Mouse (Mus musculus) liver, embryonic 15.5 days (tissue): ENCODE measurements around the gene Hoxd9. TPM values are rescaled to one million over a fixed set of nuclear protein-coding genes. Genes with fewer than 3 reads are reported as not detected.

Experiments
- ATAC-seq: fragments of 200-750 bp; cut with Nextera tagmentation; 2 replicates; pipeline ENCODE4 v1.8.0; 2017; ENCODE audit warnings: moderate number of reproducible peaks, mild to moderate bottlenecking, moderate library complexity; ENCODE audit not compliant: insufficient read depth
- H3K27ac ChIP-seq: fragments of 300-500 bp; sonication (generic); replicated peaks from 2 replicates; pipeline ENCODE4 v1.5.1; 2015; ENCODE audit warnings: mild to moderate bottlenecking, inconsistent platforms
- H3K27me3 ChIP-seq: fragments of 300-500 bp; sonication (generic); 2 replicates; pipeline ENCODE4 v1.6.1; 2015; ENCODE audit warnings: mild to moderate bottlenecking, inconsistent platforms
- H3K36me3 ChIP-seq: fragments of 300-500 bp; sonication (generic); replicated peaks from 2 replicates; pipeline ENCODE4 v1.6.1; 2015; ENCODE audit warnings: moderate library complexity, mild to moderate bottlenecking, inconsistent platforms
- H3K4me1 ChIP-seq: fragments of 300-500 bp; sonication (generic); replicated peaks from 2 replicates; pipeline ENCODE4 v1.6.1; 2015; ENCODE audit warnings: inconsistent platforms
- H3K4me2 ChIP-seq: fragments of 300-500 bp; sonication (generic); 2 replicates; pipeline ENCODE4 v1.6.1; 2015; ENCODE audit warnings: moderate library complexity, mild to moderate bottlenecking, inconsistent platforms
- H3K4me3 ChIP-seq: fragments of 300-500 bp; sonication (generic); replicated peaks from 2 replicates; pipeline ENCODE4 v1.5.1; 2015; ENCODE audit warnings: mild to moderate bottlenecking, inconsistent platforms
- H3K9ac ChIP-seq: fragments of 300-500 bp; sonication (generic); 2 replicates; pipeline ENCODE4 v1.6.1; 2015; ENCODE audit warnings: moderate library complexity, mild to moderate bottlenecking, inconsistent platforms
- H3K9me3 ChIP-seq: fragments of 300-500 bp; sonication (generic); replicated peaks from 2 replicates; pipeline ENCODE4 v1.6.1; 2016; ENCODE audit warnings: inconsistent platforms
- WGBS: fragments of 180-500 bp; shearing (Covaris S2); methylation state at CpG from one replicate; pipeline ENCODE4 v1.1.7; 2015; ENCODE audit warnings: mixed read lengths; ENCODE audit not compliant: insufficient replicate concordance; 5-methylcytosine and 5-hydroxymethylcytosine counted together
- polyA plus RNA-seq: library from polyadenylated mRNA; unstranded; fragments of >200 nt; fragmentation: Nextera tagmentation; extraction: Ambion mirVana; gene quantifications from 2 replicates; pipeline ENCODE4 v1.2.1, GENCODE M21; 2015

The Hoxd9 gene
- polyA plus RNA-seq, 1 experiment from 2014 or later = not detected

GRCm38 (mm10) chr2:74669650-74670235, 27.8 kb upstream of the Hoxd9 start:
- no peak for ATAC-seq
- Histone ChIP-seq H3K4me2 (no peak overlapping the region), H3K4me1 (no peaks in the 10 kb centered on the region; the same call in 1 of the 2 replicates), H3K9ac (no peak overlapping the region), H3K27me3 (peaks cover 99% of the 10 kb centered on the region), H3K4me3 (no peak overlapping the region), H3K27ac (no peak overlapping the region), H3K9me3 (no peaks in the 10 kb centered on the region), H3K36me3 (no peaks in the 10 kb centered on the region)
- WGBS = 3% methylated on average over 14 of the region's 14 CpGs

GRCm38 (mm10) chr2:74670632-74671188, 26.8 kb upstream of the Hoxd9 start:
- Histone ChIP-seq H3K4me1 (no peaks in the 10 kb centered on the region; the same call in 1 of the 2 replicates), H3K9ac (no peak overlapping the region), H3K4me3 (no peak overlapping the region), H3K27me3 (peaks cover 99% of the 10 kb centered on the region), H3K36me3 (no peaks in the 10 kb centered on the region), H3K4me2 (no peak overlapping the region), H3K27ac (no peak overlapping the region), H3K9me3 (no peaks in the 10 kb centered on the region)
- ATAC-seq = no peak
- 6% methylated on average over 3 of the region's 3 CpGs for WGBS

GRCm38 (mm10) chr2:74671847-74672246, 25.7 kb upstream of the Hoxd9 start:
- Histone ChIP-seq H3K36me3 (no peaks in the 10 kb centered on the region), H3K9ac (no peak overlapping the region), H3K4me2 (peak overlapping the region; percentile 23; the same call in 1 of the 2 replicates), H3K4me3 (no peak overlapping the region), H3K4me1 (no peaks in the 10 kb centered on the region; the same call in 1 of the 2 replicates), H3K27ac (no peak overlapping the region), H3K9me3 (no peaks in the 10 kb centered on the region), H3K27me3 (peaks cover 100% of the 10 kb centered on the region)
- WGBS = 3% methylated on average over 5 of the region's 5 CpGs
- no peak for ATAC-seq

- Histone ChIP-seq H3K4me3 (peak overlapping the region; percentile 29), H3K27me3 (peaks cover 100% of the 10 kb centered on the region), H3K9me3 (no peaks in the 10 kb centered on the region), H3K27ac (no peak overlapping the region), H3K4me1 (no peaks in the 10 kb centered on the region; the same call in 1 of the 2 replicates), H3K4me2 (peak overlapping the region; percentile 53), H3K36me3 (no peaks in the 10 kb centered on the region), H3K9ac (no peak overlapping the region)
- 1% methylated on average over 40 of the region's 40 CpGs for WGBS
- no peak for ATAC-seq
Observed at GRCm38 (mm10) chr2:74672481-74673362, 24.8 kb upstream of the Hoxd9 start.

GRCm38 (mm10) chr2:74673835-74674425, 23.6 kb upstream of the Hoxd9 start:
- WGBS = 3% methylated on average over 24 of the region's 24 CpGs

GRCm38 (mm10) chr2:74674881-74675665, 22.5 kb upstream of the Hoxd9 start, which contains the start of gene Hoxd12:
Gene Hoxd12 (plus strand): TSS chr2:74675013.
- no peak for ATAC-seq
- Histone ChIP-seq H3K4me2 (no peak within 1 kb of the TSS), H3K27ac (no peak within 1 kb of the TSS), H3K9me3 (no peaks in the 10 kb centered on the region), H3K36me3 (no peaks in the 10 kb centered on the region), H3K9ac (no peak within 1 kb of the TSS), H3K4me1 (no peaks in the 10 kb centered on the region), H3K27me3 (peaks cover 100% of the 10 kb centered on the region), H3K4me3 (no peak within 1 kb of the TSS)
- WGBS = 4% methylated on average over 47 of the region's 47 CpGs

More at GRCm38 (mm10) chr2:74673835-74674425, 23.6 kb upstream of the Hoxd9 start:
- Histone ChIP-seq H3K9ac (no peak overlapping the region), H3K4me3 (no peak overlapping the region), H3K27me3 (peaks cover 100% of the 10 kb centered on the region), H3K9me3 (no peaks in the 10 kb centered on the region), H3K36me3 (no peaks in the 10 kb centered on the region), H3K27ac (no peak overlapping the region), H3K4me1 (no peaks in the 10 kb centered on the region), H3K4me2 (no peak overlapping the region)
- ATAC-seq = no peak

- no peak for ATAC-seq
- WGBS = 4% methylated on average over 24 of the region's 24 CpGs
- peaks cover 100% of the 10 kb centered on the region for H3K27me3 ChIP-seq
- H3K36me3 ChIP-seq = no peaks in the 10 kb centered on the region
- no peak overlapping the region for H3K27ac ChIP-seq
- no peak overlapping the region for H3K4me3 ChIP-seq
- H3K9me3 ChIP-seq = no peaks in the 10 kb centered on the region
- H3K4me1 ChIP-seq = no peaks in the 10 kb centered on the region
- H3K9ac ChIP-seq = no peak overlapping the region
- H3K4me2 ChIP-seq = no peak overlapping the region
Observed at GRCm38 (mm10) chr2:74675666-74676282, 21.8 kb upstream of the Hoxd9 start.

GRCm38 (mm10) chr2:74676376-74677052, 21.0 kb upstream of the Hoxd9 start:
- no peak for ATAC-seq
- no peaks in the 10 kb centered on the region for H3K36me3 ChIP-seq
- no peak overlapping the region for H3K4me3 ChIP-seq
- no peak overlapping the region for H3K9ac ChIP-seq
- H3K4me1 ChIP-seq = no peaks in the 10 kb centered on the region
- H3K4me2 ChIP-seq = no peak overlapping the region
- H3K27me3 ChIP-seq = peaks cover 100% of the 10 kb centered on the region
- no peak overlapping the region for H3K27ac ChIP-seq
- H3K9me3 ChIP-seq = no peaks in the 10 kb centered on the region
- WGBS = 3% methylated on average over 9 of the region's 9 CpGs

GRCm38 (mm10) chr2:74677106-74677505, 20.4 kb upstream of the Hoxd9 start:
- Histone ChIP-seq H3K4me1 (peaks cover 3% of the 10 kb centered on the region), H3K4me2 (no peak overlapping the region), H3K9ac (no peak overlapping the region), H3K27ac (no peak overlapping the region), H3K36me3 (no peaks in the 10 kb centered on the region), H3K4me3 (no peak overlapping the region), H3K9me3 (no peaks in the 10 kb centered on the region), H3K27me3 (peaks cover 100% of the 10 kb centered on the region)
- no peak for ATAC-seq
- 8% methylated on average over 2 of the region's 2 CpGs for WGBS
